Mouse (Mus musculus) lung, postnatal 36 days (tissue): ENCODE results near the gene Mier2.

Source experiments
- DNase-seq: peaks from one replicate; pipeline ENCODE4 v3.0.0; 2022; ENCODE audit warnings: mixed read lengths

Mier2 gene

GRCm38 (mm10) chr10:79574350-79574749 lies 19.4 kb upstream of the Mier2 start:
- no peak for DNase-seq

GRCm38 (mm10) chr10:79573611-79574010 lies 18.6 kb upstream of the Mier2 start:
- no peak for DNase-seq

GRCm38 (mm10) chr10:79571314-79571713 lies 16.3 kb upstream of the Mier2 start:
- DNase-seq = no peak

GRCm38 (mm10) chr10:79569921-79570320 lies 14.9 kb upstream of the Mier2 start:
- no peak for DNase-seq

GRCm38 (mm10) chr10:79559716-79560115 lies 4.7 kb upstream of the Mier2 start:
- DNase-seq = no peak

GRCm38 (mm10) chr10:79557496-79557895 lies 2.5 kb upstream of the Mier2 start:
- DNase-seq = no peak

GRCm38 (mm10) chr10:79556951-79557350 lies 2.0 kb upstream of the Mier2 start:
- DNase-seq = no peak

GRCm38 (mm10) chr10:79555238-79555724 lies 282 bp upstream of the Mier2 start:
- DNase-seq = no peak

GRCm38 (mm10) chr10:79553691-79554090 lies 1.3 kb downstream of the Mier2 start:
- DNase-seq = no peak

- no peak for DNase-seq
Measured at GRCm38 (mm10) chr10:79553176-79553575, 1.8 kb downstream of the Mier2 start.

- DNase-seq = no peak
Measured at GRCm38 (mm10) chr10:79552531-79552930, 2.5 kb downstream of the Mier2 start.

GRCm38 (mm10) chr10:79550366-79550765 lies 4.6 kb downstream of the Mier2 start:
- no peak for DNase-seq

GRCm38 (mm10) chr10:79548971-79549723 lies 5.9 kb downstream of the Mier2 start:
- DNase-seq = no peak

- DNase-seq = no peak
Measured at GRCm38 (mm10) chr10:79548546-79548945, 6.5 kb downstream of the Mier2 start.

- DNase-seq = no peak
Measured at GRCm38 (mm10) chr10:79547148-79547675, 7.8 kb downstream of the Mier2 start.

GRCm38 (mm10) chr10:79546483-79546882 lies 8.5 kb downstream of the Mier2 start:
- no peak for DNase-seq

- DNase-seq = no peak
Measured at GRCm38 (mm10) chr10:79545891-79546290, 9.1 kb downstream of the Mier2 start.

GRCm38 (mm10) chr10:79544631-79545030 lies 10.4 kb downstream of the Mier2 start:
- DNase-seq = no peak

- DNase-seq = no peak
Measured at GRCm38 (mm10) chr10:79543884-79544597, 11.0 kb downstream of the Mier2 start.

GRCm38 (mm10) chr10:79542171-79542570 lies 12.8 kb downstream of the Mier2 start:
- no peak for DNase-seq

- no peak for DNase-seq
Measured at GRCm38 (mm10) chr10:79541522-79541921, 13.5 kb downstream of the Mier2 start.

GRCm38 (mm10) chr10:79540746-79541145 lies 14.3 kb downstream of the Mier2 start:
- DNase-seq = no peak

- no peak for DNase-seq
Measured at GRCm38 (mm10) chr10:79539701-79540495, 15.1 kb downstream of the Mier2 start.
